Mouse (Mus musculus) cerebellum, adult 2 months (tissue): Measurements from ENCODE around the gene Unc119b. TPM values are rescaled to one million over a fixed set of nuclear protein-coding genes. Genes with fewer than 3 reads are reported as not detected.
"Not testable (repeated sequence)": the region's sequence is repeated elsewhere in the genome, so short reads cannot be mapped to it uniquely, and the experiment has no call there.

Source experiments
- DNase-seq, 2 experiments: peaks; one replicate each; pipeline ENCODE4 v3.0.0; 2021
- H3K27ac ChIP-seq: fragments of 200-500 bp; 2 replicates; pipeline ENCODE4 v1.5.1; 2012; ENCODE audit warnings: low read length, control low read depth, inconsistent platforms; ENCODE audit not compliant: insufficient read depth
- H3K27me3 ChIP-seq: fragments of 200-500 bp; 2 replicates; pipeline ENCODE4 v1.6.1; 2012; ENCODE audit warnings: inconsistent platforms, mild to moderate bottlenecking, low read length, moderate library complexity; ENCODE audit not compliant: control insufficient read depth, insufficient read depth
- H3K4me1 ChIP-seq: fragments of 200-500 bp; 2 replicates; pipeline ENCODE4 v1.6.1; 2011; ENCODE audit warnings: low read length; ENCODE audit not compliant: control insufficient read depth, insufficient read depth
- H3K4me3 ChIP-seq: fragments of 200-500 bp; replicated peaks from 2 replicates; pipeline ENCODE3; 2011; ENCODE audit warnings: mild to moderate bottlenecking, low read depth, low read length, control low read depth; ENCODE audit not compliant: insufficient read depth
- CTCF ChIP-seq: fragments of 200-500 bp; IDR thresholded peaks from 2 replicates; pipeline ENCODE4 v1.5.1; 2011; ENCODE audit warnings: low read depth, mild to moderate bottlenecking, control low read depth, low read length, moderate library complexity, borderline replicate concordance; ENCODE audit not compliant: insufficient read depth
- POLR2A ChIP-seq: fragments of 200-500 bp; IDR thresholded peaks from 2 replicates; pipeline ENCODE4 v1.6.1; 2011; ENCODE audit warnings: low read length, control low read depth, borderline replicate concordance; ENCODE audit not compliant: insufficient read depth
- WGBS: fragments of 180-500 bp; shearing (Covaris S2); methylation state at CpG from one replicate; pipeline ENCODE4 v1.1.7; 2018; 5-methylcytosine and 5-hydroxymethylcytosine counted together
- polyA plus RNA-seq: library from polyadenylated mRNA; depleted of rRNA; stranded (reverse); fragments of >200 nt; gene quantifications from 2 replicates; pipeline ENCODE4 v1.2.3, GENCODE M21; 2012; rRNA removed

The Unc119b gene
- polyA plus RNA-seq, 1 experiment: 34.0 TPM

- TF ChIP-seq CTCF: no peak
- no peak for TF ChIP-seq POLR2A
- WGBS: 98% methylated on average over 2 of the region's 2 CpGs
- DNase-seq: no peak
- no peak overlapping the region for H3K4me3 ChIP-seq
- no peaks in the 10 kb centered on the region for H3K27me3 ChIP-seq
- H3K4me1 ChIP-seq: no peaks in the 10 kb centered on the region
- H3K27ac ChIP-seq: no peak overlapping the region
Observed at GRCm38 (mm10) chr5:115085675-115086074, 49.1 kb downstream of the Unc119b start.

- H3K27me3 ChIP-seq: no peaks in the 10 kb centered on the region
- H3K27ac ChIP-seq: no peak overlapping the region
- no peak for DNase-seq
- H3K4me1 ChIP-seq: no peaks in the 10 kb centered on the region
- WGBS: 82% methylated on average over 6 of the region's 6 CpGs
- no peak overlapping the region for H3K4me3 ChIP-seq
- TF ChIP-seq POLR2A (no peak), CTCF (no peak)
Observed at GRCm38 (mm10) chr5:115083492-115083891, 51.3 kb downstream of the Unc119b start.

DNA sequence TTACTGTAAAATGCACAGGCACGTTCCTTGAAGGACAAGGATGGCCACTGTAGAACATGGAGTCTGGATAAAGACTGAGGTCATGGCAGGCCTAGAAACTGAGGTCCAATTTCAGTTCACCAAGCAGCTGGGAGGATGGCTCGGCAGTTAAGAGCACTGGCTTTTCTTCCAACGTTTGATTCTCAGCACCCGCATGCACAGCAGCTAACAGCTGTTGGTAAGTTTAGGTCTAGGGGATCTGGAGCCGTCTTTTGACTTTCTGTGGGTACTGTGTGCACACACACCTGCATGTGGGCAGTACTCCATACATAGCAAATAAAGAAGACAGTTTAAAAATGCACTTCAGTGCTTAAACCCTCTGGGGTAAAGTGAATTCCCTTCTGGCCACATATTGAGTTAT, 53.1 kb downstream of the Unc119b start:
- H3K27ac ChIP-seq: no peak overlapping the region
- TF ChIP-seq POLR2A: no peak
- no peaks in the 10 kb centered on the region for H3K4me1 ChIP-seq
- WGBS: 82% methylated on average over 5 of the region's 5 CpGs
- H3K4me3 ChIP-seq: no peak overlapping the region
- DNase-seq: no peak
- H3K27me3 ChIP-seq: no peaks in the 10 kb centered on the region

GRCm38 (mm10) chr5:115076144-115076901, 58.5 kb downstream of the Unc119b start:
- peaks cover 3% of the 10 kb centered on the region; the same call in 1 of the 2 replicates for H3K4me1 ChIP-seq
- peak; percentile 56 to 71 for DNase-seq
- H3K27me3 ChIP-seq: no peaks in the 10 kb centered on the region
- no peak overlapping the region for H3K27ac ChIP-seq
- no peak overlapping the region for H3K4me3 ChIP-seq
- TF ChIP-seq POLR2A (no peak), CTCF (peak; percentile 67)
- WGBS: 52% methylated on average over 5 of the region's 5 CpGs

- H3K27me3 ChIP-seq: no peaks in the 10 kb centered on the region
- WGBS: 90% methylated on average over 4 of the region's 4 CpGs
Observed at GRCm38 (mm10) chr5:115074749-115075148, 60.0 kb downstream of the Unc119b start.

DNA sequence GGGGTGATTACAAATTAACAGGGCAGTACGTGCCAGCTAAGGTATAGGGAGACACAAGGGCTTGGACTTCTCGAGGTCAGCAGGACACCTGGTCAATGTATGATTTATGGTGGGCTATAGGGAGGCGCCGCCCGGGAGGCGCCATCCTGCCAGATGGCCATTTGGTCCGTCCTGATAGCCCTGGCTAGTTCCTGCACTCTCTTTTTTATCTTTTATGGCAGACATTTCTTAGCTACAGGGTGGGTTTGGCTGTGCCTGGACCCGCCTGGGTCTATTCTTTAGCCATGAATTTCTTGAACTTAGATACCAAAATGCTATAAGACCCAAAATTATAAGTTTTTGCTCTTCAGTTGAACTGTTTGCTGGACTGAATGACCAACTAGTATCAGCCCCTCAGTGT, 61.5 kb downstream of the Unc119b start:
- 81% methylated on average over 8 of the region's 8 CpGs for WGBS
- not testable (repeated sequence) for H3K27ac ChIP-seq, H3K27me3 ChIP-seq, DNase-seq, H3K4me1 ChIP-seq, H3K4me3 ChIP-seq

More at GRCm38 (mm10) chr5:115074749-115075148, 60.0 kb downstream of the Unc119b start:
- peaks cover 3% of the 10 kb centered on the region; the same call in 1 of the 2 replicates for H3K4me1 ChIP-seq
- no peak overlapping the region for H3K4me3 ChIP-seq
- no peak for DNase-seq
- no peak overlapping the region for H3K27ac ChIP-seq
- no peak for TF ChIP-seq POLR2A
- no peak for TF ChIP-seq CTCF

Other genes starting within 250 kb of the Unc119b start
- gene Oasl2, start 238.0 kb downstream of the Unc119b start, polyA plus RNA-seq: 5.3 and 6.9 TPM in 2 replicates
- 0.36 and 0.46 TPM in 2 replicates for gene Oasl1, start 211.7 kb downstream of the Unc119b start, polyA plus RNA-seq
- 137 and 141 TPM in 2 replicates for gene 2210016L21Rik, start 192.8 kb downstream of the Unc119b start, polyA plus RNA-seq
- gene Hnf1a, start 163.9 kb downstream of the Unc119b start, polyA plus RNA-seq: 0.05 TPM in 1 of 2 replicates, not detected in the other
- gene Sppl3, start 123.8 kb downstream of the Unc119b start, polyA plus RNA-seq: 64.2 and 65.0 TPM in 2 replicates
- gene Gm10401, start 36.7 kb downstream of the Unc119b start, polyA plus RNA-seq: not detected in 2 replicates
- 14.9 and 16.1 TPM in 2 replicates for gene Acads, start 15.6 kb downstream of the Unc119b start, polyA plus RNA-seq
- 66.0 and 80.2 TPM in 2 replicates for gene Mlec, start 23.2 kb upstream of the Unc119b start, polyA plus RNA-seq
- 278 and 294 TPM in 2 replicates for gene Cabp1, start 59.4 kb upstream of the Unc119b start, polyA plus RNA-seq
- 168 and 177 TPM in 2 replicates for gene Pop5, start 100.9 kb upstream of the Unc119b start, polyA plus RNA-seq
- gene Rnf10, start 137.9 kb upstream of the Unc119b start, polyA plus RNA-seq: 141 and 151 TPM in 2 replicates
- gene Coq5, start 144.7 kb upstream of the Unc119b start, polyA plus RNA-seq: 39.5 and 39.8 TPM in 2 replicates
- 381 and 416 TPM in 2 replicates for gene Dynll1, start 166.0 kb upstream of the Unc119b start, polyA plus RNA-seq
- gene Srsf9, start 192.2 kb upstream of the Unc119b start, polyA plus RNA-seq: 60.1 and 65.0 TPM in 2 replicates
- gene Gatc, start 206.2 kb upstream of the Unc119b start, polyA plus RNA-seq: 32.8 and 33.6 TPM in 2 replicates
- 29.7 and 30.3 TPM in 2 replicates for gene Triap1, start 206.2 kb upstream of the Unc119b start, polyA plus RNA-seq
- 2,268 and 2,327 TPM in 2 replicates for gene Cox6a1, start 214.0 kb upstream of the Unc119b start, polyA plus RNA-seq